Mouse (Mus musculus) ES-E14 (cell line): ENCODE measurements around the gene Gucy1b2.

Experiments used
- CHD2 ChIP-seq: IDR thresholded peaks from 2 replicates; pipeline ENCODE4 v1.6.1; 2014; ENCODE audit warnings: mild to moderate bottlenecking, low read depth, low read length, inconsistent platforms
- HCFC1 ChIP-seq: IDR thresholded peaks from 2 replicates; pipeline ENCODE4 v1.6.1; 2012; ENCODE audit warnings: low read length, inconsistent platforms, borderline replicate concordance; ENCODE audit not compliant: insufficient read depth
- MAFK ChIP-seq: IDR thresholded peaks from 2 replicates; pipeline ENCODE4 v1.6.1; 2014; ENCODE audit warnings: mild to moderate bottlenecking, low read depth, low read length, inconsistent platforms; ENCODE audit not compliant: insufficient read depth
- ZC3H11A ChIP-seq: IDR thresholded peaks from 2 replicates; pipeline ENCODE4 v1.6.1; 2012; ENCODE audit warnings: low read depth, mild to moderate bottlenecking, inconsistent platforms, low read length, borderline replicate concordance
- ZNF384 ChIP-seq: IDR thresholded peaks from 2 replicates; pipeline ENCODE4 v1.6.1; 2012; ENCODE audit warnings: low read depth, low read length, inconsistent platforms

- TF ChIP-seq CHD2 (no peak), ZNF384 (no peak), MAFK (no peak), HCFC1 (no peak), ZC3H11A (no peak)
These were observed 38.6 kb downstream of the Gucy1b2 start for GRCm38 (mm10) chr14:62417501-62417900.
